Mouse (Mus musculus): ENCODE data around the gene Slc35f4.

GRCm38 (mm10) chr14:49275376-49275775 is 250.5 kb downstream of the Slc35f4 start:
- no peak for TF ChIP-seq CTCF (IDR thresholded peaks at IDR 0.05; ENCODE audit: extremely low read depth, insufficient read depth, low read length)
- no peak for TF ChIP-seq POLR2A (IDR thresholded peaks at IDR 0.05; ENCODE audit: extremely low read depth, insufficient read depth, low read length)

Data from cortical plate, adult 2 months (tissue).